Mouse (Mus musculus) lung, adult 2 months (tissue): Measurements from ENCODE around the gene Ifitm5.

Experiments used
- CTCF ChIP-seq: fragments of 200-500 bp; IDR thresholded peaks from 2 replicates; pipeline ENCODE4 v1.5.1; 2011; ENCODE audit warnings: mild to moderate bottlenecking, low read length, control low read depth; ENCODE audit not compliant: insufficient read depth
- POLR2A ChIP-seq: fragments of 200-500 bp; IDR thresholded peaks from 2 replicates; pipeline ENCODE4 v1.6.1; 2011; ENCODE audit warnings: low read depth, mild to moderate bottlenecking, control low read depth, low read length, borderline replicate concordance; ENCODE audit errors: extremely low read depth

DNA sequence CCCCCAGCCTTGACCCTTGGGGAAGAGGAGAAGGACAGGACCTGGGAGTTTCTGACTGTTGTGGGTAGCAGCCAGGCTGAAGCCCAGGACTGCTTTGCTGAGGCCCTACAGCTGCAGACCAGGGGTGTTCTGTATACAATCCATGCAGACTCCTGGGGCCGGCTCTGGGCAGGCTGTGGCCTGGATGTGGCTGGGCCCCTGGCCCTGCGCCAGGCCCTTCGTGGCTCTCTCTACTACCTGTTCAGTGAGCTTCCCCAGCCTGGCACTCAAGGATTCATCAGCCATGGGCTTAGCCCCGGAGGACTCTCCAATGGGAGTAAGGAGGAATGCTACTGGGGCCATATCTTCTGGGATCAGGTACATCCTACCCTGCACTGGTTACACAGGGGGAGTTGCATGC lies 6.7 kb downstream of the Ifitm5 start:
- no peak for TF ChIP-seq CTCF
- TF ChIP-seq POLR2A: no peak
